Mouse (Mus musculus) lung, postnatal 25 days (tissue): Measurements from ENCODE around the gene Gm3252.
"Not testable (repeated sequence)": the region's sequence is repeated elsewhere in the genome, so short reads cannot be mapped to it uniquely, and the experiment has no call there.

Source experiments
- DNase-seq: peaks from one replicate; pipeline ENCODE4 v3.0.0; 2022; ENCODE audit warnings: low spot score

Gene Gm3252

GRCm38 (mm10) chr14:4726038-4726880 is at the start of gene Gm3252:
Gm3252 (plus strand) TSS chr14:4726775.
- not testable (repeated sequence) for DNase-seq

DNA sequence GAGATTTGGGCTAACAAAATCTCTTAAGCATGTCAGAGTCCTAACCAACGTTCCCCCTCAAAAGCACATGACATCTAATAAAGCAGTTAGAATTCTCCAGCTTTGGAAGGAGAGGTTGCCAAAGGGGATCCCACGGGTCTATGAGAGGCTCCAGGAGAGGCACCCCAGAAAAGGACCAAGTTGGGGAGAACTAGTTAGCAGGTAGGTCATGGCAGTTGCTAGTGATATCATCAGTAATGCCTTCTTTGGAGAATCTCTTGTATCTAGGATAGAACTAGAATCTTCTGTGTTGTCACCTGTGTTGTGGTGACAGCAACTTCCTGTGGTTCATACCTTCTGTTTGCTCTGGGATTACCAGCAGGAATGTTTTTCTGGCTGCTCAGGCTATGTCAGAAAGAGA is 17.6 kb upstream of the Gm3252 start, which contains the start of gene Gm7876:
Gene Gm7876, plus strand, starts transcription at position 301 of the 400 bp plus-strand sequence.
- DNase-seq = not testable (repeated sequence)

DNA sequence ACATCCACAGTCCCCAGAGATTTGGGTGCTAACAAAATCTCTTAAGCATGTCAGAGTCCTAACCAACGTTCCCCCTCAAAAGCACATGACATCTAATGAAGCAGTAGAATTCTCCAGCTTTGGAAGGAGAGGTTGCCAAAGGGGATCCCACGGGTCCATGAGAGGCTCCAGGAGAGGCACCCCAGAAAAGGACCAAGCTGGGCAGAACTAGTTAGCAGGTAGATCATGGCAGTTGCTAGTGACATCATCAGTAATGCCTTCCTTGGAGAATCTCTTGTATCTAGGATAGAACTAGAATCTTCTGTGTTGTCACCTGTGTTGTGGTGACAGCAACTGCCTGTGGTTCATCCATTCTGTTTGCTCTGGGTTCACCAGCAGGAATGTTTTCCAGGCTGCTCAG is 49.5 kb downstream of the Gm3252 start, which contains the start of gene Gm9602:
Gene Gm9602, plus strand, starts transcription at position 301 of the 400 bp plus-strand sequence.
- not testable (repeated sequence) for DNase-seq
